Mouse (Mus musculus): ENCODE results near the gene Gtf2a1.

GRCm38 (mm10) chr12:91569255-91569654 is 21.0 kb downstream of the Gtf2a1 start:
- TF ChIP-seq CTCF (IDR thresholded peaks at IDR 0.05; ENCODE audit: low read depth, low read length), result no peak
- no peak for TF ChIP-seq POLR2A (IDR thresholded peaks at IDR 0.05; ENCODE audit: borderline replicate concordance, low read depth, low read length)
